Mouse (Mus musculus) brain, adult 2 months (tissue): ENCODE measurements at regions not wholly inside any gene's neighbourhood (a gene's known extent, or its start where the extent isn't known, plus 50 kb on each side); places are given as distances from the start of the nearest gene placed in this dataset.

ENCODE experiments used
- DNase-seq: peaks from one replicate; pipeline ENCODE4 v3.0.0; 2011; ENCODE audit warnings: low read depth, low spot score

DNA sequence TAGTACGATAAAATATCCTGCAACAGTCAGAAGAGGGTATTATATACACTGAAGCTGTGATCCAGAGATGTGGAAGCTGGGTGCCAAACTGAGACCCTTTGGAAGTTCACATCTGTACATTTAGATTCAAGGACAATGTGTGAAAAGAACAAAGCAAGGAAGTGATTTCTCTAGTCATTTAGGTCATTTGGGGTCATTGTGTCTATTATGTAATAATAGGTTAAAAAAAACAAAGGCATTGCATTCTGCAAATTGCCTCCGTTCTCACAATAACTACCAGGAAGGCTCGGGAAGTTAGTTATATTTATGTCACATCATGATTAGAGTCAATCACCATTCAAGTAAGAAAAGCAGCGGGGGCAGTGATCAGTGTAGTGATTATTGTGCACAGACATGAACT lies 563.3 kb downstream of the Trim52 start:
- no peak for DNase-seq

DNA sequence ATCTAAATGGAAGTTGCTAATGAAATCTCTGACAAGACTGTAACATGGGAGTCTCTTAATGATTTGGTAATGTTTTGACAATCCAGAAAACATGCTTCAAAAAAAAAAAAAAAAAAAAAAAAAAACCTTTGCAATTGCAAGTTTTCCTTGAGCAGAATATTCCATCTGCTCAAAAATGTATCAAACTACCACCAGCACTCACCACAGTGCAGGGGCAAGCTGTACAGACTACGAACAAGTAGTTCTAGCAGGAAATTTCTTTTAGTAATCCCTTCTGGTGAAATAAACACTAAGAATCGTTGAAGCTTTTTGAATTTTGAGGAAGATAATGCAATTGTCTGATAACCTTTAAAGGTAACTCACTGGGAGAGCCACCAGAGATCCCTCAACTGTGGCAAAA lies 572.0 kb downstream of the Trim52 start:
- DNase-seq = no peak

DNA sequence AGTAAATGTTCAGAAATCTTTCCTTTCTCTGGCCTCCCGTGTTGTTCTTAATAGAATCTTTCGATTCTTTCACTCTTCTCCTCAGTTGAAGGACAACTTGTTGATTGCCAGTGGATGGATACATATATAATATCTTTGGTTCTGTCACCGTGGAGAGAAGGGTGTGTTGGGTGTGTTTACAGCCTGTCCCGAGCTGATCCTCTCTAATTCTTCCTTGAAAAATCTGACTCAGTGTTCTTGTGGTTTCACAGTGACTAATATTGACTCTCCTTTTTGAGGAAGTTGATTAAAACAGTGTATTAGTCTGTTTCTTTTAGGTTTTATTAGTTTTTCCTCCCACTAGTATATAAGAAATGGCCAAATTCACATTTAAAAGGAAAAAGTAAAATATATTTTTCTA lies 575.2 kb downstream of the Trim52 start:
- no peak for DNase-seq

DNA sequence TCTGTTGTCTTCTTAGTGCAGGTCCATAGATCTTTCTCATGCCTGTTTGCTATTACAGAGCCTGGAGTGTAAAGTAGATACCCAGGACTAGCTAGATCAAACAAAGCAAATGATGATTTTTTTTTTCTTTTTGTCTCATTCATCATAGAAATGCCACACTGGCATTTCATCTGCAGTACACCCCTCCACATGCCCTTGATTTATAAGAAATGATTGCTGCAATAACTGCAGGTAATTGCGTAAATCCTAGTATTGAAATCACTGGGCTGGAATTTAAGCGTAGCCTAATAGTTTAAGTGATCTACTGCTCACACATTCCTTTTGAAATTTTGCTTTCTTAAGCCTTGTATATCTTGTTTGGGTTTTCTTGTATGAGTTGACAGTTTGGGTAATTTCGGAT lies 581.4 kb downstream of the Trim52 start:
- no peak for DNase-seq

DNA sequence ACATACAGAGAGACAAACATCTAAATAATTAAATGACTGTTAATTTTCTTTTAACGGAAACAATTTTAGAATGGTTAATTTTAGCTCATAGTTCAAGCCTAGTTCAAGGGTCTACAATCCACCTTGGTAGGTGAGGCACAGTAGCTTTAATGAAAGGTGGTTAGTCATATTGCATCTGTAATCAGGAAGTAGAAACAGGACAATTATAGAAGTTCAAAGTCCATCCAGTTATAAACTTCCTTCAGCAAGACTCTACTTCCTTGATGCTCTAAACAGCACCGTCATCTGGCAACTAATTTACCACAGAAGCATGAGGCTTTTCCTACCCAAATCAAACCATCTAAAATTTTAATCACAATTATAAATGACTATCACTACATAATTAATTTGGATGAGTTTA lies 608.0 kb downstream of the Trim52 start:
- DNase-seq = no peak

DNA sequence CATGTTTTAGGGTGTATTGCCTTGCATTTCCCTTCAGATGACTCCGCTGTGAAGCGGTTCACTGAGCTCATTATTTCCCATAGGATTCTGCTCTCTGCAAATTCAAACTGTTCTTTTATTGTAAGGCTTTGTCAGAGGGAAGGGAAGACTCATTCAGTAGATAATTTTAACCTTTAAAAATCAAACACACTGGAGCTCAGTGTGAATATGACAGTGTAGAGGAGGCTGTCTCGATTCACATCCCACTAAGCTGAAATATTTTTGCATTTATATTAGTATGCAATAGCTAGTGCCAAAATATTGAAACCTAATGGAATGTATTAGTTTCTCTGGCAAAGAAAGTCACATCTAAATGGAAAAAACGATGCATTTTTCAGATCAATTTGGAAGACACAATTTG lies 627.8 kb downstream of the Trim52 start:
- DNase-seq = peak; percentile 31

DNA sequence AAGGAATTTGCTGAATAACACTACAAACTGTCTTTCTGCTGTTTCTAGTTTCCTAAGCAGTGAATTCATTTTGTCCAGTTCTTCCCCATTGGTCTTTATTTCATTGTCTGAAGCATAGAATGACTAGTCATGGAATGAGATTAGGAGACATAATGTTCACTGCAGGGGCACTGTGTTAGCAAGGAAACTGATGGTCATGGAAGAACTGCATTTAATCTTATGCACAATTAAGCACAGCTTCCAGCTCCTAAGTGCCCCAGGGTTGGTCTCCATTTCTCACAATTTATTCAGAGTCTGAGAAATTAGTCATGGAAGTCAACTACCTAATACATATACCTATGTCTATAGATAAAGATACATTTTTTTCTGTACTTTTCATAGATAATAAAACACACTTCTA lies 634.9 kb downstream of the Trim52 start:
- no peak for DNase-seq

DNA sequence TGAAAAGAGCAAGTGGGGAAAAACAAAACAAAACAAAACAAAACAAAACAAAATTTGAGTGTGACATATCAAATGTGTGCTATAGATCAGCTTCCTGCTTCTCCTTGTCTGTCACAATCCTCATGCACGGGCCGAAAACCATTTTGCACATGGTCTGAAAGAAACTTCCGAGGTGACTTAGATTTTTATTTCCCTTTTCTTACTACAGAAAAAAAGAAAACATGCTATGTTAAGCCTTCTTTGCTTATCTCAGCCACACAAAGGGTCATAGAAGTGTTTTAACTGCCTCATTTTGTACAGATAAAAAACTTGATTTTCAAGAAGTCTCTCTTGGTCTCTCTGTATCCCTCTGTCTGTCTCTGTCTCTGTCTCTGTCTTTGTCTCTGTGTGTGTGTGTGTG lies 654.2 kb downstream of the Trim52 start:
- DNase-seq = no peak

DNA sequence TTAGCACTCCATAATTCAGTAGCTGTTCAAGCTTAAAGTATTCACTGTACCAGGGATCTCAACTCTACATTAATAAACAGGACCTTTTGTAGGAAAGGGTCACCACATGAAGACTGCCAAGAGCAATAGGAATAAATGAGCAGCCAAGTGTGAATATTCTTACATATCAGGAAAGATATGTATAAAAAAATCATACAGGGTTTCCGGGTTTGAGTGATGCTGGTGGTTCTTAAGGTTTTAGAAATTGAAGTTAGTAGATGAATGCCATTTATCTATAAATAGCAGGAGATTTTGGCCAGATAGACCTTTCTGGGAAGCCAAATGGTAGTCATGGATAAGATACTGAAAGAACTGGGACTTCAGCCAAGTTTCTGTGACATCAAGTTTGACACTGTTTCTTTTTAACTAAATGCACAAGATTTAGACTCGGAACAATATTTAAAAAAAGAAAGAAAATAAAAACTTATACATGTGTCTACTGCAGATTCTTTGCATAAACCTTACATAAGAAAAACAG lies 657.1 kb downstream of the Trim52 start:
- DNase-seq = peak; percentile 26

DNA sequence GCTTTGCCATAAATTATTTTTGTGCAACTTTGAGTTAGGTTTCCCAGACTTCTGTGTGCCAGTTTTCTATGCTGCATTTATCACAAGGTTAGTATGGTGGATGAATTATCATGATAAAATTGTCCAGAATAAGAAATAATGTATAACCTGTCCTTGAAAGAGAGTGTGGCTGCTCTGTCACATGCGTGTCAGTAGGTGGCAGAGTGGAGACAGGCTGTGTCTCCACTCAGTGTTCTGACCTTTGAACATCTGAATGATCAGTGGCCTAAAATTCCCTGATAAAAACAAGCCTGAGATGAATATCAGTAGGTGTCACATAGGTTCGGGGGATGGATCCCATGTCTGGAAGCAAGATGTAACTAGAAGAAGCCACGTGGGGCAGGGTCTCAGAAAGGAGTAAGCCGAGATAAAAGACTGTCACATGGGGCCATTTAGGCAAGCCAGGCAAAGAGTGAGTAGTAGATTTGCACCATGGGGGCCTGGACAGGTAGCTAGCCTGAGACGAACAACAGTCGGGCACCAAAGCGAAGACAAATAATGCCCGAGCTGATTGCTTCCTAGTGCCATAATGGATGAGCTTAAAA lies 660.0 kb downstream of the Trim52 start:
- DNase-seq = peak; percentile 18
